Mouse (Mus musculus) c-Kit-positive CD71-positive TER-119-positive erythroid progenitor cells, embryonic 14.5 days (primary cell): ENCODE data around the gene Gorasp1.

Experiments
- DNase-seq: peaks from one replicate; pipeline ENCODE4 v3.0.0-alpha.2; 2013; ENCODE audit warnings: low spot score

Gene Gorasp1

GRCm38 (mm10) chr9:119937005-119937773 is at the start of gene Gorasp1, which contains the start of gene Ttc21a:
TSS of gene Gorasp1 (minus strand) at chr9:119937565.
TSS of gene Ttc21a (plus strand) at chr9:119937606.
- peak; percentile 84 for DNase-seq

- DNase-seq, result no peak
Measured at GRCm38 (mm10) chr9:119985881-119986574, 48.7 kb upstream of the Gorasp1 start.

- DNase-seq, result no peak
Measured at GRCm38 (mm10) chr9:119984536-119985011, 47.2 kb upstream of the Gorasp1 start, which contains the start of gene Csrnp1. TSS of gene Csrnp1 (minus strand) at chr9:119984658.

GRCm38 (mm10) chr9:119983585-119984535 is 46.5 kb upstream of the Gorasp1 start:
- DNase-seq, result peak; percentile 63

GRCm38 (mm10) chr9:119982956-119983551 is 45.7 kb upstream of the Gorasp1 start:
- peak; percentile 24 for DNase-seq

GRCm38 (mm10) chr9:119982241-119982811 is 45.0 kb upstream of the Gorasp1 start:
- peak; percentile 18 for DNase-seq

GRCm38 (mm10) chr9:119981183-119982179 is 44.1 kb upstream of the Gorasp1 start:
- peak; percentile 22 for DNase-seq

- no peak for DNase-seq
Measured at GRCm38 (mm10) chr9:119980770-119981182, 43.4 kb upstream of the Gorasp1 start.

GRCm38 (mm10) chr9:119979749-119980148 is 42.4 kb upstream of the Gorasp1 start:
- DNase-seq, result no peak

GRCm38 (mm10) chr9:119978811-119979441 is 41.6 kb upstream of the Gorasp1 start:
- no peak for DNase-seq

- DNase-seq, result no peak
Measured at GRCm38 (mm10) chr9:119978151-119978810, 40.9 kb upstream of the Gorasp1 start.

GRCm38 (mm10) chr9:119977557-119978060 is 40.2 kb upstream of the Gorasp1 start:
- no peak for DNase-seq

GRCm38 (mm10) chr9:119976704-119977556 is 39.6 kb upstream of the Gorasp1 start:
- no peak for DNase-seq

GRCm38 (mm10) chr9:119975286-119975685 is 37.9 kb upstream of the Gorasp1 start:
- no peak for DNase-seq

- DNase-seq, result no peak
Measured at GRCm38 (mm10) chr9:119974609-119975008, 37.2 kb upstream of the Gorasp1 start.

- DNase-seq, result no peak
Measured at GRCm38 (mm10) chr9:119973869-119974520, 36.6 kb upstream of the Gorasp1 start.

- no peak for DNase-seq
Measured at GRCm38 (mm10) chr9:119973281-119973680, 35.9 kb upstream of the Gorasp1 start.
